Mouse (Mus musculus): ENCODE measurements around the gene Crx. TPM values are rescaled to one million over a fixed set of nuclear protein-coding genes. Genes with fewer than 3 reads are reported as not detected.

Crx gene
- polyA plus RNA-seq, 1 experiment from 2014 or later = not detected

DNA sequence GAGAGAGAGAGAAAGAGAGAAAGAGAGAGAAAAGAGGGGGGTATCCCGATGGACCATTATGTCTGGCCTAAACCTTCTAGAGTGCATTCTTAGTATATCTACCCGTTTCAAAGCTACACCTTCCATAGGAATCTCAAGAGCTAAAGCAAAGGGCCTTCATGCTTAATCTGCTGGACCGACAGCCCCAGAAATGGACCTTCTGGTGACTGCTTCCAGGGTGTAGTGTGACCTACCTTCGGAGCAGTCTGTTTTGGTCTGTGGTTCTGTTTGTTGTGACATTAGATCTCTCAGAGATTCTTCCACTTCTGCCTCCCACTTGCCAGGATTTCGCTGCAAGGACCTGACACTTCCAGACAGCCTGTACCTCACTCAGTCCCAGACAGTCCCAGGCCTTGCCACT, 30.8 kb upstream of the Crx start:
- no peak overlapping the region for H3K9ac ChIP-seq
- H3K4me1 ChIP-seq = no peaks in the 10 kb centered on the region
- no peak overlapping the region for H3K27ac ChIP-seq
- no peak overlapping the region for H3K4me3 ChIP-seq
- H3K27me3 ChIP-seq = no peaks in the 10 kb centered on the region
- WGBS = 84% methylated on average over 5 of the region's 5 CpGs
- no peaks in the 10 kb centered on the region for H3K9me3 ChIP-seq
- no peak for ATAC-seq (ENCODE audit: insufficient number of reproducible peaks, insufficient read depth, low FRiP score, low TSS enrichment, low read depth)
- no peak overlapping the region for H3K4me2 ChIP-seq
- H3K36me3 ChIP-seq = no peaks in the 10 kb centered on the region

DNA sequence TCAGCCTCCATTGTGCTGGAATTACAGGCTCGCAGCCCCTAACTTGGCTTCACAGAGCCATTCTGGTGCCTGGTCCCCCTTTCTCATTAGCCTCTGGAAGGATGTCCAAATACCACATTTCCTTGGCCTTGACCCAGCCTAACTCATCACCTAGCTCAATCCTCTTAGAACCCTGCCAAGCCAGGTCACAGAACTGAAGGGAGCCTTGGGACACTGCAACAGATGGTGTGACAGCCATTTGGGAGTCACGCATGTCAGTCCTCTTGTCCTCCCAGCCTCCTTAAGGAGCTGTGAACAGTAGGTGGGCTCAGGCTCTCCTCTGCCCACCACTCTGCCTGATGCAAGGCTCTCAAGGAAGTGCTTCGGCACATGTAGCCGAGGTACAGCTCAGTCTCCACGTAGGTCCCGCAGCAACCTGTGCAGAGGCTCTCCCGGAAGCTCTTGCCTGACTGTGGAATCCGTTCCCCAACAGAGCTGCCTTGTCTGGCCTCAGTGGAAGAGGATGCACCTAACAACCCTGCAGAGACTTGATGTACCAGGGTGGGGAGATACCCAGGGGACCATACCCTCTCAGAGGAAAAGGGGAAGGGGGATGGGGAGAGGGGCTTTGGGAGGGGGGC, 28.3 kb upstream of the Crx start:
- Histone ChIP-seq H3K27me3 (no peaks in the 10 kb centered on the region), H3K4me1 (no peaks in the 10 kb centered on the region), H3K9me3 (no peaks in the 10 kb centered on the region), H3K4me2 (no peak overlapping the region), H3K27ac (no peak overlapping the region), H3K9ac (no peak overlapping the region), H3K4me3 (no peak overlapping the region), H3K36me3 (no peaks in the 10 kb centered on the region)
- ATAC-seq (ENCODE audit: insufficient number of reproducible peaks, insufficient read depth, low FRiP score, low TSS enrichment, low read depth) = no peak
- 72% methylated on average over 8 of the region's 8 CpGs for WGBS

DNA sequence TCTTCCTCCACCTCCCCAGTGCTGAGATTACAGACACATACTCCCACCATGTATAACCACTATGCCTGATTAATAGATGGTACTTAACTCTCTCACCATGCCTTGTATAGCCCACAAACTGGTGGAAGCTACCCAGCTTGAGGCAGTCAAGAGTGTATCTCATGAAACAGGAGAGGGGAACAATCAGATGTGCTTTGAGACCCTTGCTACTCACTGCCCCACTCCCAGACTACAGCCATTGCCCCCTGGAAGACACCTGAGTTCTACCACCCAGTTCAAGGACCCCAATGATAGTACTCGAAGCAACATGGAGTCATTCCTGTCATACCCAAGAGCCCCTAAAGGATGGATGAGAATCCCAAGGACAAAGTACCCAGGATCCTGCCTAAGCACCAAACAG, 26.8 kb upstream of the Crx start:
- no peaks in the 10 kb centered on the region for H3K27me3 ChIP-seq
- no peaks in the 10 kb centered on the region for H3K36me3 ChIP-seq
- H3K9ac ChIP-seq = no peak overlapping the region
- H3K27ac ChIP-seq = no peak overlapping the region
- no peaks in the 10 kb centered on the region for H3K4me1 ChIP-seq
- no peak for ATAC-seq (ENCODE audit: insufficient number of reproducible peaks, insufficient read depth, low FRiP score, low TSS enrichment, low read depth)
- H3K4me3 ChIP-seq = no peak overlapping the region
- WGBS = 97% methylated on average over 1 of the region's 1 CpGs
- no peaks in the 10 kb centered on the region for H3K9me3 ChIP-seq
- H3K4me2 ChIP-seq = no peak overlapping the region

DNA sequence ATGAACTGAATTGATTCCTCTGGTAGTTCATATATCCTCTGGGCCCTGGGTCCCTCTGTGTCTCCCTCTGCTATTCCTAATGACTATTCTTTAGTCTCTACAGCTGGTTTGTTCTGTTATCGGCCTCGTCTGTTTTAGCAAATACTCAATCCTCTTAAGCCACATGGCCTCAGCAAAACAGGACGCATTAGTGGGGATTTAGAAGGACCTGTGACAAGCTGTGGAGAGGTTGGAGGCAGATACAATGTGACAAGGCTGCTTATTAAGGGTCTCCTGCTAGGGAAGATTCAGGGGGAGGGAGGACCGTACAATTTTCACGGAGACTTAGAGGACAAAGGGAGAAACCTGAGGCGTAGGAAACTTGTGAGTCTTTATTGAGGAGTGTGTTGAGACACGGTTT, 26.1 kb upstream of the Crx start:
- no peak for ATAC-seq (ENCODE audit: insufficient number of reproducible peaks, insufficient read depth, low FRiP score, low TSS enrichment, low read depth)
- H3K4me1 ChIP-seq = no peaks in the 10 kb centered on the region
- H3K9ac ChIP-seq = no peak overlapping the region
- no peaks in the 10 kb centered on the region for H3K27me3 ChIP-seq
- 71% methylated on average over 7 of the region's 7 CpGs for WGBS
- H3K9me3 ChIP-seq = no peaks in the 10 kb centered on the region
- no peak overlapping the region for H3K27ac ChIP-seq
- H3K4me2 ChIP-seq = no peak overlapping the region
- no peaks in the 10 kb centered on the region for H3K36me3 ChIP-seq
- no peak overlapping the region for H3K4me3 ChIP-seq

DNA sequence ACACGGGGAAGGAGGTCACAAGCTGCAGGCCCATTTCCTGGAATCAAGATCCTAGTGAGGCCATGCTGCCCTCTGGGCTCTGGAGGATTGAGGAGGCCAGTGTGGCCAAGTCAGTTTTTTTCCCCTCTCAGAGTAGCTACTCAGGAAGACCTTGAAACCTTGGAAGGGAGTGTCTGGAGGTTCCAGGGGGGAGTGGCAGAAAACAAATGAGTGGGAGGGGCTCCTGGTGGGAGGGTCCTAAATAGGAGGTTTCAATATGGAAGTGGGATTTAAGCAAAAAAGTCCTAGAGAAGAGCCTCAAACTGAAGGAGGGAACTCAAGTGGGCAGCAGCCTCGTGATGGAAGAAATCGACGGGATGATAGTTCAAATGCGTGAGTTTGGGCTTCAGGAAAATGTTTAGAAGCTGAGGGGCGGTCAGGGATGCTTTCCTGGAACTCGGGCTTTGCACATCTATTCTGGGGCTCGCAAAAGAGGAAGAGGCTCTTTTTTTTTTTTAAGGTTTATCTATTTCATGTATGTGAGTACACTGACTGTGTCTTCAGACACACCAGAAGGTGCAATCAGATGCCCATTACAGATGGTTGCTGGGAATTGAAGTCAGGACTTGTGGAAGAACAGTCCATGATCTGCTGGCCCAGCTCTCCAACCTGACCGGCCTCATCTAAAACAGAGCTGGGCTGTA, 21.7 kb upstream of the Crx start:
- ATAC-seq (ENCODE audit: insufficient number of reproducible peaks, insufficient read depth, low FRiP score, low TSS enrichment, low read depth) = no peak
- no peaks in the 10 kb centered on the region for H3K9me3 ChIP-seq
- no peak overlapping the region for H3K4me2 ChIP-seq
- 82% methylated on average over 9 of the region's 9 CpGs for WGBS
- no peaks in the 10 kb centered on the region for H3K27me3 ChIP-seq
- no peak overlapping the region for H3K27ac ChIP-seq
- no peak overlapping the region for H3K9ac ChIP-seq
- H3K36me3 ChIP-seq = no peaks in the 10 kb centered on the region
- H3K4me3 ChIP-seq = no peak overlapping the region
- H3K4me1 ChIP-seq = no peaks in the 10 kb centered on the region

DNA sequence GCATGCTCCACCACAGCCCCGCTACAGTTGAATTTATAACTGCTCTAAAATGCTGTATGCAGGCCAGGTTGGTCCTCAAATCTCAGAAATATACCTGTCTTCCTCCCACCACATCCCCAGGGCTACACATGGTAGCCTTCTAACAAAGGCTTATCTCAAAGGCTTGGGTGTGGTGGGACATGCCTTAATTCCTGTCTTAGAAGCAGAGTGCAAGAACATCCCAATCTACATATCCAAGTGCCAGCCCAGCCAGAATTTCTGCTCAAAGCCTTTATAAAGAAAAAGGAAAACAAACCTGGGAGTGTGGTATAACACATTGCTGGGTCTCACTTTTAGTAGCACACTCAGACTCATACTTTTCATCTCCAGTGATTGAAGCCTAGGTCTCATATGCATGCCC, 14.5 kb upstream of the Crx start:
- H3K4me1 ChIP-seq = no peaks in the 10 kb centered on the region
- H3K4me3 ChIP-seq = no peak overlapping the region
- 72% methylated on average over 1 of the region's 1 CpGs for WGBS
- H3K27ac ChIP-seq = no peak overlapping the region
- no peak overlapping the region for H3K4me2 ChIP-seq
- no peaks in the 10 kb centered on the region for H3K27me3 ChIP-seq
- H3K36me3 ChIP-seq = no peaks in the 10 kb centered on the region
- no peak for ATAC-seq (ENCODE audit: insufficient number of reproducible peaks, insufficient read depth, low FRiP score, low TSS enrichment, low read depth)
- no peaks in the 10 kb centered on the region for H3K9me3 ChIP-seq
- no peak overlapping the region for H3K9ac ChIP-seq

DNA sequence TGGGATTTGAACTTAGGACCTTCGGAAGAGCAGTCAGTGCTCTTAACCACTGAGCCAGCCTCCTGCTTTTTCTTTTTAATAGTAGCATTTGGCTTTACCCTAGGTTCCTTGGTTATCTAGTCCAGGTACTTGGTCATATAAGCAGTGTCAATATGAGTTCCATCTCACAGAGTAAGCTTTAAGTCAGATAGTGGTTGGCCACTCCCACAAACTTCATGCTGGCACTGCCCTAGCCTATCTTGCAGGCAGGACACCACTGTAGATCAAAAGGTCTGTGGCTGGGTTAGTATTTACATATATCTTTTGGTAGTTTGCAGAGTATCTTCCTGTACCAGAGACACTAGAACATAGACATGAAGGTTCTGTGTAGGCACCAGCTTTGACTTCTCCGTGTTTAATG, 4.4 kb upstream of the Crx start:
- Histone ChIP-seq H3K36me3 (no peaks in the 10 kb centered on the region), H3K9me3 (no peaks in the 10 kb centered on the region), H3K4me1 (no peaks in the 10 kb centered on the region), H3K4me2 (no peak overlapping the region), H3K4me3 (no peak overlapping the region), H3K9ac (no peak overlapping the region), H3K27me3 (no peaks in the 10 kb centered on the region), H3K27ac (no peak overlapping the region)
- 94% methylated on average over 2 of the region's 2 CpGs for WGBS
- no peak for ATAC-seq (ENCODE audit: insufficient number of reproducible peaks, insufficient read depth, low FRiP score, low TSS enrichment, low read depth)

DNA sequence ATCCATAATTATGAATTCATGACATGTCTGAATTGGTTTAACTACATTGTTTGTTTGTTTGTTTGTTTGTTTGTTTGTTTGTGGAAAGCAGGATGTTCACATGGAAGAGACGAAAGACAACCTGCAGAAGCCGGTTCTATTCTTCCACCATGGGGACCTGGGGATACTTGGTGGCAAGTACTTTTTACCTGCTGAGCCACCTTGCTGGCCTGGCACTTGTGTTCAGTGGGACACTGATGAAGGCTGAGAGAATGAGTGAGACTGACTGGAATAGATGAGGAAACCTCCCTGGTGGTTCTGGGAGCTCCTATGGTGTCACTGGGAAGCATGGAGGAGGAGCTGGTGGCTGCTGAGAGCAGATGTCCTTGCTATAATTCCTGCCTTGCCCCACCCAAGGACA, 2.5 kb upstream of the Crx start, which contains the start of gene Crxos:
Gene Crxos (plus strand): TSS at position 301 of the 400 bp plus-strand sequence.
- no peaks in the 10 kb centered on the region for H3K36me3 ChIP-seq
- no peaks in the 10 kb centered on the region for H3K9me3 ChIP-seq
- no peak within 1 kb of the TSS for H3K9ac ChIP-seq
- H3K4me1 ChIP-seq = no peaks in the 10 kb centered on the region
- H3K4me2 ChIP-seq = no peak within 1 kb of the TSS
- no peak within 1 kb of the TSS for H3K27ac ChIP-seq
- H3K27me3 ChIP-seq = no peaks in the 10 kb centered on the region
- WGBS = 89% methylated on average over 2 of the region's 2 CpGs
- no peak within 1 kb of the TSS for H3K4me3 ChIP-seq
- ATAC-seq (ENCODE audit: insufficient number of reproducible peaks, insufficient read depth, low FRiP score, low TSS enrichment, low read depth) = no peak

DNA sequence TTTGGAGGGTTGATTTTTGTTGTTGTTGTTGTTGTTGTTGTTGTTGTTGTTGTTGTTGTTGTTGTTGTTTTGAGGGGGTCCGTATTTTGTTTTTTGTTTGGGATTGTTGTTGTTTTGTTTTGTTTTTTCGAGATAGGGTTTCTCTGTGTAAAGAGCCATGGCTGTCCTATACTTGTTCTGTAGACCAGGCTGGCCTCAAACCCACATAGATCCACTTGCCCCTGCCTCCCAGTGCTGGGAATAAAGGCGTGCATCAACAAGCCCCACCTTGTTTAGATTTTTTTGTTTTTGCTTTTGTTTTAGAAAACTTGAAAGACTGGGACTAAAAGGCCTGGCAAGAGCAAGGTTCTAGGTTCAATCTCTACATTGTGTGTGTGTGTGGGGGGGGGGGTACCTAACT, 2.1 kb upstream of the Crx start:
- H3K27me3 ChIP-seq = no peaks in the 10 kb centered on the region
- H3K4me1 ChIP-seq = no peaks in the 10 kb centered on the region
- no peaks in the 10 kb centered on the region for H3K36me3 ChIP-seq
- no peak for ATAC-seq (ENCODE audit: insufficient number of reproducible peaks, insufficient read depth, low FRiP score, low TSS enrichment, low read depth)
- H3K4me3 ChIP-seq = no peak overlapping the region
- H3K4me2 ChIP-seq = no peak overlapping the region
- H3K9ac ChIP-seq = no peak overlapping the region
- 52% methylated on average over 3 of the region's 3 CpGs for WGBS
- no peaks in the 10 kb centered on the region for H3K9me3 ChIP-seq
- H3K27ac ChIP-seq = no peak overlapping the region

DNA sequence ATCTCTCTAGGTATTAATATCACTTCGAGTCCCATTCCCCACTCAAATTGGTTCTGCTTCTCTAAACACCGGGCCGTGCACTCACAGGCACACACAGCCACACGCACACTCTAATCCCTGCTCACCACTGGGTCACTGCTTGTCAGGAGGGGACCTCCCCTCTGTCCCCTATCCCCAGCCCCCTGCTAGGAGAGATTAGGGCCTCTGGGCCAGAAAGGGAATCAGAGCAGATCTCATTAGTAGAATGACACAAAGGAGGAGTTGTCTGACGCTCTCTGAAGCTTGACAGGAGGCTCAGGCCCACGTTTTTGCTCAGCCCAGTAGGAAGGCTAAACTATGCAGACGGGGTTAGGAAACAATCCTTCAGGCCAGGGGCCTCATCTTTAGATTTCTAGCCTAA, 1.6 kb upstream of the Crx start:
- Histone ChIP-seq H3K9me3 (no peaks in the 10 kb centered on the region), H3K4me1 (no peaks in the 10 kb centered on the region), H3K27me3 (no peaks in the 10 kb centered on the region), H3K4me2 (no peak overlapping the region), H3K27ac (no peak overlapping the region), H3K9ac (no peak overlapping the region), H3K4me3 (no peak overlapping the region), H3K36me3 (no peaks in the 10 kb centered on the region)
- 4% methylated on average over 7 of the region's 7 CpGs for WGBS
- no peak for ATAC-seq (ENCODE audit: insufficient number of reproducible peaks, insufficient read depth, low FRiP score, low TSS enrichment, low read depth)

DNA sequence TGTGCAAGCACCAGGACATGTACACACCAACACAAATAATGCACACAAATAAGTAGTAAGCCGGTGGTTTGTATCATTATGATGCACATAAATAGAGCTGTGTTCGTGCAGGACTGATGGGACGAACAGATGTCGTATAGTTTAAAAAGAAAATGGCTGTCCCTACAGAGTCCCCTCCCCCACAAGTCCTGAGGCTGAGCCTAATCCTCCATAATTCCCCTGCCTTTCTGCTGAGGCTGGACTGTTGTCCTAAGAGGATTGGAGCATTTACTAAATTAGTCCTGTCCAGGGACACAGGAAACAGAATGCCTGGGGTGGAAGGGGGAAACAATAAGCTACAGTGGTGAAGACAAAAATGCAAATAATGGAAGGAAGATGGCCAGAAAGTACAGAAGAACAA, 15.7 kb downstream of the Crx start:
- no peaks in the 10 kb centered on the region for H3K36me3 ChIP-seq
- H3K27me3 ChIP-seq = no peaks in the 10 kb centered on the region
- H3K4me2 ChIP-seq = no peak overlapping the region
- ATAC-seq (ENCODE audit: insufficient number of reproducible peaks, insufficient read depth, low FRiP score, low TSS enrichment, low read depth) = no peak
- no peak overlapping the region for H3K27ac ChIP-seq
- H3K4me3 ChIP-seq = no peak overlapping the region
- 54% methylated on average over 4 of the region's 4 CpGs for WGBS
- no peaks in the 10 kb centered on the region for H3K4me1 ChIP-seq
- no peaks in the 10 kb centered on the region for H3K9me3 ChIP-seq
- no peak overlapping the region for H3K9ac ChIP-seq

DNA sequence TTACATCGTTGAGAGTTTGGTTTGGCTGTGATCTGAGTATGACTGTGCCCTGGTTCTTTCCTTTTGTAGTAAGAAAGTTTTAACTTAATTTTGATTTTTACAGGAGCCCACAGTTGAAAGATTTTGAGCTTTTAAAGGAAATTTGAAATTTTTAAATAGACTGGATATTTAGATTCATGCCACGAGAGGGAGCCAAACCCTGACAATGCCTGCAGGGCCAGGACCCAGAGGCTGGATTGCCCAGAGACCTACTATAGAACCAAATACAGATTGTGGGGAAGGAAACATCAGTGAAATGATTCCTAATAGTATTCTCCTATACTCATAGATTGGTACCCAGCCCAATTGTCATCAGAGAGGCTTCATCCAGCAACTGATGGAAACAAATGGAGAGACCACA, 20.1 kb downstream of the Crx start:
- no peak overlapping the region for H3K9ac ChIP-seq
- WGBS = 45% methylated on average over 2 of the region's 2 CpGs
- no peaks in the 10 kb centered on the region for H3K27me3 ChIP-seq
- H3K4me3 ChIP-seq = no peak overlapping the region
- ATAC-seq (ENCODE audit: insufficient number of reproducible peaks, insufficient read depth, low FRiP score, low TSS enrichment, low read depth) = no peak
- H3K4me2 ChIP-seq = no peak overlapping the region
- no peaks in the 10 kb centered on the region for H3K4me1 ChIP-seq
- H3K36me3 ChIP-seq = no peaks in the 10 kb centered on the region
- no peak overlapping the region for H3K27ac ChIP-seq
- H3K9me3 ChIP-seq = no peaks in the 10 kb centered on the region
